Mouse (Mus musculus): ENCODE measurements around the gene Rps6. TPM values are rescaled to one million over a fixed set of nuclear protein-coding genes. Genes with fewer than 3 reads are reported as not detected.
"Not testable (repeated sequence)": the region's sequence is repeated elsewhere in the genome, so short reads cannot be mapped to it uniquely, and the experiment has no call there.

Gene Rps6
- total RNA-seq, 2 experiments from 2014 or later, result 437 to 445 TPM

GRCm38 (mm10) chr4:86879477-86879876 is 22.3 kb upstream of the Rps6 start:
- Histone ChIP-seq H3K27ac (no peak overlapping the region), H3K4me3 (no peak overlapping the region)
- DNase-seq (ENCODE audit: low spot score in 2 of 2), result no peak
- no peak for TF ChIP-seq CTCF (conservative IDR thresholded peaks at IDR 0.05)

GRCm38 (mm10) chr4:86874146-86874847 is 17.1 kb upstream of the Rps6 start, which contains the start of gene Acer2:
TSS of gene Acer2 (plus strand) at chr4:86874396.
- Histone ChIP-seq H3K27ac (peak within 1 kb of the TSS; percentile 70), H3K4me3 (peak within 1 kb of the TSS; percentile 78)
- peak; percentile 74 to 76 for DNase-seq (ENCODE audit: low spot score in 2 of 2)
- peak; percentile 52 for TF ChIP-seq CTCF (conservative IDR thresholded peaks at IDR 0.05)

- H3K4me3 ChIP-seq, result no peak overlapping the region
- peak overlapping the region; percentile 70; the same call in 1 of the 2 replicates for H3K27ac ChIP-seq
- DNase-seq (ENCODE audit: low spot score in 2 of 2), result peak; percentile 20 to 60
- no peak for TF ChIP-seq CTCF (conservative IDR thresholded peaks at IDR 0.05)
These were observed 15.9 kb upstream of the Rps6 start for GRCm38 (mm10) chr4:86873072-86873471.

- no peak for DNase-seq (ENCODE audit: low spot score in 2 of 2)
- Histone ChIP-seq H3K27ac (no peak overlapping the region), H3K4me3 (no peak overlapping the region)
- peak; percentile 45 for TF ChIP-seq CTCF (conservative IDR thresholded peaks at IDR 0.05)
These were observed 14.8 kb upstream of the Rps6 start for GRCm38 (mm10) chr4:86871988-86872387.

GRCm38 (mm10) chr4:86864087-86864486 is 6.9 kb upstream of the Rps6 start:
- no peak for TF ChIP-seq CTCF (conservative IDR thresholded peaks at IDR 0.05)
- H3K4me3 ChIP-seq, result no peak overlapping the region
- DNase-seq (ENCODE audit: low spot score in 2 of 2), result no peak
- H3K27ac ChIP-seq, result no peak overlapping the region

GRCm38 (mm10) chr4:86858070-86858440 is 843 bp upstream of the Rps6 start:
- no peak for DNase-seq (ENCODE audit: low spot score in 2 of 2)
- Histone ChIP-seq H3K4me3 (peak overlapping the region; percentile 74), H3K27ac (peak overlapping the region; percentile 98)
- TF ChIP-seq CTCF (conservative IDR thresholded peaks at IDR 0.05), result no peak

- Histone ChIP-seq H3K4me3 (peak overlapping the region; percentile 74), H3K27ac (peak overlapping the region; percentile 98)
- DNase-seq (ENCODE audit: low spot score in 2 of 2), result no peak
- no peak for TF ChIP-seq CTCF (conservative IDR thresholded peaks at IDR 0.05)
These were observed 704 bp downstream of the Rps6 start for GRCm38 (mm10) chr4:86856304-86857112.

GRCm38 (mm10) chr4:86852813-86853590 is 4.2 kb downstream of the Rps6 start:
- H3K4me3 ChIP-seq, result no peak overlapping the region
- TF ChIP-seq CTCF (conservative IDR thresholded peaks at IDR 0.05), result no peak
- H3K27ac ChIP-seq, result no peak overlapping the region
- no peak for DNase-seq (ENCODE audit: low spot score in 2 of 2)

- DNase-seq (ENCODE audit: low spot score in 2 of 2), result no peak
- no peak overlapping the region for H3K4me3 ChIP-seq
- no peak for TF ChIP-seq CTCF (conservative IDR thresholded peaks at IDR 0.05)
- no peak overlapping the region for H3K27ac ChIP-seq
These were observed 5.2 kb downstream of the Rps6 start for GRCm38 (mm10) chr4:86852018-86852417.

- H3K4me3 ChIP-seq, result no peak overlapping the region
- no peak for TF ChIP-seq CTCF (conservative IDR thresholded peaks at IDR 0.05)
- H3K27ac ChIP-seq, result no peak overlapping the region
- DNase-seq (ENCODE audit: low spot score in 2 of 2), result peak in 1 of 2 experiments; percentile 2
These were observed 5.9 kb downstream of the Rps6 start for GRCm38 (mm10) chr4:86851331-86851730.

- no peak for TF ChIP-seq CTCF (conservative IDR thresholded peaks at IDR 0.05)
- H3K27ac ChIP-seq, result no peak overlapping the region
- no peak for DNase-seq (ENCODE audit: low spot score in 2 of 2)
- no peak overlapping the region for H3K4me3 ChIP-seq
These were observed 10.0 kb downstream of the Rps6 start for GRCm38 (mm10) chr4:86847246-86847645.

GRCm38 (mm10) chr4:86845384-86845783 is 11.8 kb downstream of the Rps6 start:
- no peak for TF ChIP-seq CTCF (conservative IDR thresholded peaks at IDR 0.05)
- peak in 1 of 2 experiments; percentile 7 for DNase-seq (ENCODE audit: low spot score in 2 of 2)
- Histone ChIP-seq H3K4me3 (no peak overlapping the region), H3K27ac (no peak overlapping the region)

GRCm38 (mm10) chr4:86841141-86841540 is 16.1 kb downstream of the Rps6 start:
- DNase-seq (ENCODE audit: low spot score in 2 of 2); H3K27ac ChIP-seq; H3K4me3 ChIP-seq: not testable (repeated sequence)

Data from layer of hippocampus, adult 2 months (tissue).